Mouse (Mus musculus) 3134 (cell line): ENCODE measurements at regions not wholly inside any gene's neighbourhood (a gene's known extent, or its start where the extent isn't known, plus 50 kb on each side); places are given as distances from the start of the nearest gene placed in this dataset.

Experiments used
- DNase-seq: peaks from one replicate; pipeline ENCODE4 v3.0.0-alpha.2; 2011; ENCODE audit warnings: low spot score; ENCODE audit not compliant: insufficient read length; ENCODE audit errors: extremely low read depth

DNA sequence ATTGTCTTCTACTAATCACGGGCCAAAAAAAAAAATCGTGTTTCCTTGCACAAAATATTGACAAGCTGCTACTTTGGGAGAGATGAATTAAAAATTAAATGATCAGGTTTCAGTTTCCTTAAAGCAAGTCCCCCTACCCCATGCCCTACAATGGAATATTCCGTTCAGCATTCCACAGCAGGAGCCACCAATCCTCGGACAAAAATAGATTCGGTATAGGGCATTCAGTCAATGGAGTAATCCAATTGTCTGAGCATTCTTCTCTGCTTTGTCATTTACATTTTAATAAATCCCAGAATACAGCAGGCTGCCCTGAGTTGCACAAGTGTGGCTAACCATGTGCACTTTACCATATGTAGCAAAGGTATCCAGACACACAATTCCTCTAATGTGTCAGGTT is 434.3 kb upstream of the Ubash3b start:
- no peak for DNase-seq

DNA sequence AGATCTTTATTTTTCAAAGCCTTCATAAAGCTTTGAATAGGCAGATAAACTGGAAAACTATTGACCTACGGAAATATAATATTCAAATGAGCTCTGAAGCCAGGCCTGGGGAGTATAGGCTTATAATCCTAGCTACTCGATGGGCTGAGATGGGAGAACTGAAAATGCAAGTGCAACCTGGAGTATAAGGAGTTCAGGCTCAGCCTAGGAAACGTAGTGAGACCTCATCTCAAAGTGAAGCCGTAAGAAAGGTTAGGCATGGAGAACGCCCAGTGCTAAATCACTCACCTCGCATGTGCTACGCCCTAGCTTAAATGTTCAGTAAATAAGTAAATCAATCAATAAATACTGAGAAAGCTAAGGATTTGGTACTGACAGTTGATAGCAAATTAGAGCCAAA is 432.5 kb upstream of the Ubash3b start:
- no peak for DNase-seq

DNA sequence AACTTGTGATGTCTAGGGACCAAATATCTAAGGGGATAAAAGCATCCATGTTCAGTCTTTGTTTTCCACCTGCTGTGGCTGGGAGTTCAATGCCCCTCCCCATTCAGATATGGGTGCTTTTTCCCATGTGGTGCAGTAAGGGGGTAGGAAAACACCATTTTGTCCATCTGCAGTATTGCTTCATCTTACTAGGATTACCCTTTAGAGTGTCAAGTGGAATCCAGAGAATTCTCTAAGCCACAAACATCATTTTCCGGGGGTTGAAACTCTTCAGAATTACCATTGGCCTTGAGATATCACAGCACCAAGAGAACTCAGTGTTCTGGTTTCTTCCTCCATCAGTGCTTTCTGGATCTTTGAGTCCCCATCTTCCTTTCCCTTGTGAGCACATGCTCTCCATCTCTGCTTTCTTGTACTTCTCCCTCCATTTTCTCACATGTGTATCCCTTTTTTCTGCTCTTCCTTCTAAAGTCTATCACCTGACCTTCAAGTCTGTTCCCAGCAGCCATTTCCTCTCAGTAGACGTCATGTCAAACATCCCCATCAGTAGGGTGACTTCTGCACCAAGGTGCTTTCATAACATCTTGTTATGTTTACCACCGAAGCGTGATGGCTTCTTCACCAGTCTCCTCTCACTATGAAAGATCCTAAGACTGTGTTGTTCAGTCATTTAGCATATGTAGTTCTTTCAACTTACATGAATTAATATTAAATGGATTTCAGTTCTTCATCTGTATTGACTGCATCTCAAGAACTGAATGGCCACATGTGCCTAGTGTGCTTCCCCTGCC is 431.6 kb upstream of the Ubash3b start:
- no peak for DNase-seq

DNA sequence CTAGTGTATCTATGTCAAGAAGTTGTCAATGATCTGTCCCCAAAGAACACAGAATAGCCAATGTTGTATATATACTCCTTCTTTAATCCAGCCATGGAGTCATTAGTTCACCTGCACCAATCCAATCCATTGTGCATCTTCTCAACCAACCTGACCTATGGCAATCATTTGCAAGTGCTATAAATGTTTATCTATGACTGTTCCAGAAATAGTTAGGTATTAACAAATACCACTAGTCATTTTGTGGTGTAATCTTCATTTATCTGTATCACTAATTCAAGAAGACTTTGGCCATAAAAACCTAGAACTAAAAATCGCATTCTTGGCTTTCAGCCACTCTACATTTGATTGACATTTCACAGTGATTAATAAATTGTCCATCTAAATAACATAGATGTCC is 430.6 kb upstream of the Ubash3b start:
- DNase-seq: no peak

DNA sequence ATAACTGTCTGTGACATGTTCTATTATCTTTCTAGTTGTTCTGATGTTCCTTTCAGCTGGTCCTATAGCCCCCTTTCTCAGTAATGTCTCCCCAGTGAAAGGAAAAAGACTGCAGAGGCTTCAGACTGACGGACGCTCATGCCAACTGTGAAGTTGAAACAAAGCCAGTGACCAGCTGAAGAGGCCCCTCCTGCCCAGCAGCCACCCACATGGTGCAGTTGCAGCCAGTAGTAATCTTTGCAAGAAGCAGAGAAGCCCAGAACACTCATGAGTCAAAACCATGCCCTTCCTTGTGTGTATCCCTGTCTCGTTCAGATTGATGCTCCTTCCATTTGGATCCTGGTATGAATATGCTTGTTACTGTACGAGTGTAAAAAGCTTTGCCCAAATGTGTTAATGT is 428.7 kb upstream of the Ubash3b start:
- no peak for DNase-seq

DNA sequence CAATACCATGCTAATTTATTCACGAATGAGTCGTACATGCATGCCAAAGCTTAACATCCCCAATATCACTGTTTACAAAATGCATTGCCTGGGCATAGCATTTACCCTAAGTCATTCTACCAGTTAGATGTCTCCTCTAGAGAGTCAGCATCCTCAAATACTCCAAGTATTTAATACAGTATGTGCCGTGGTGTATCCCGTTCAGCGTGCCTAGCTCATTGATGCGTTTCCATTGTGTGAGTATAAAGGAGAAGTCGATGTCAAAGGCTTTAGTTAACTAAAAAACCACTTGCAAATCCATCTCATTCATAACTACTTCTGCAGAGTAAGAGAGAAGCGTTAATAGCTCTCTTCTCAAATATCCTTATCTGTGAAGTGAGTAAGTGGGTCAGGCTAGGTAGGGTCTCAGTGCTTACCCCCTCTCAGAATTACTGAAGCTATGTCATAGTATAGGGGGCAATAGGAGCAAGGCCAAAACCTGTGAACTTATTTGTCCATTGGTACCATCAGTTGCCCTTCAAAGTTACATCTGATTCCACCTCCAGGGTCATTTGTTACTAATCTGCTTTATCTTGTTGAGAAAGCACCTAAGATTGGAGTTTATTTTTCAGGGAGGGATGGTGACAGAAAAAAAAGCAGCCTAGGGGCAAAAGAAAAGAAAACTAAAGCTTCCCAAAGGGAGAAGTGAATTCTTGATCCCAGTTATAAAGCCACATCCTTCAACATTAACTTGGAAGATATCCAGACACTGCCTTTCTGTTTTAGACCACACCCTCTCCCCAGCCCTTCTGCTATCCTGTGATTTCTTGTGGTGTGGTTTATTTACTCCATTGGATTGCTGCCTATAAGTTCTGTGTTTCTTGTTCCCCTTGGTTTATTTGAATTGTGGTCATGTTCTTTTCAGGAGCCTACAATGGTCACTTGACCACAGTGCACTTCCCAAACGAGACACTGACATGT is 427.2 kb upstream of the Ubash3b start:
- peak; percentile 76 for DNase-seq

DNA sequence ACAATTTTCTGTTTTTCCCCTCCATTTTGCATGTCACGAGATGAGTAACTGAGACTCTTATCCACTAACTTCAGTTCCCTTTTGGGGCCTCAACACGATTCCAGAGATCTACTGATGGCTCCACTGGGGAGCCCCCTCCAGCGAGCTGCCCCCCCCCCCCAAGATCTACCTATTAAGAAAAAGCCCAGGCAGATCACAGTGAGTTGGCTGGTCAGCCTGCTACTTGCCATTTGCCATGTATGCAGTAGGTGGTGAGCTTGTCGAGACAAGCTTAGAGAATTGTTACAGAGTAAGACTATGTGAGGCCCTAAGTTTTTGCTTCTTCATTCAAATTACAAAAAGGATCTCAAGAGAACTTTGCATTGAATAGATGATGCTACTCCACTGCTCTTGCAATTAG is 426.3 kb upstream of the Ubash3b start:
- DNase-seq: no peak

DNA sequence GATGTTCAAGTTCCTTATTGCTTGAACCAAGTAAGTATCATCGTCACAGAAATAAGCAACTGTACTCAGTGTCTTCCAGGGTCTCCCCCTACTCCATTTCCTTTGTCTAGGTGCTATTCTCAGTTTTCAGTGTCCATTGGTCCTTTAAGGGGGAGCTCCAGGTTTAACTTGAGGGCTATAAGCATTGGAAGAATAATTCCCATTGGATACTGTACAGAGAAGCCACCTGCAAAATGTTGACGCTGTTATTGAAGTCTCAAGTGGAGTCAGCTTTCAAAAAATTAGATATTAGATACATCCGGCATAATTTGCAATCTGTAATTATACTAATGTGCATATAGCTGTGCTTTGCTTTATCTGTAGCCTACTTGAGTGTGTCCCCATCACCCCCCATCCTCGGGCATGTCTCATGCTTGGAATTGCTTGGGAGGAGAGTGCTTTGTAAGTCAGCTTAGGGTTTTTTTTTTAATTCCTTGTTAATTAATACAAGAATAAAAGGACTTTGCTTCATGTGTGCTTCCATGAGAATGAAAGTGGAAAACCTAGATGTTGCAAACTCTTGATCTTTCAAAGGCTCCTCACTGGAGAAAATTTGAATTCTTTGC is 425.6 kb upstream of the Ubash3b start:
- DNase-seq: no peak

DNA sequence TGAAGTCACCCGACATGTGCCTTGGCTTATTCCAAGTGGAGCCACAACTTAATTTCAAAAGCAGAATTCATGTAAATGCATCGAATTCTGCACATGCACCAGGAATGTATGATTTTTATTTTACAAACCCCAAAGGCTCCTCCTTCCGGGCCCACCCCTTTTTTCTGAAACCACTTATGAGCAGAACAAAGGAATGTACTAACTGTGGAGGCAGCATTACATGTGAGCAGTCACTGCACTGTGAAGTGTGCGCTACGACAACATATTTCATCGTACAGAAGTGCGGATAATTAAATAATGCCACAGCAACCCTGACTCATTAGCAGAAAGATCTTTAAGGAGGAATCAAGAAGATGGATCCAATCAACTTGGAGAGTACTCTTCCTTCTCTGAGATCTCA is 424.8 kb upstream of the Ubash3b start:
- no peak for DNase-seq

DNA sequence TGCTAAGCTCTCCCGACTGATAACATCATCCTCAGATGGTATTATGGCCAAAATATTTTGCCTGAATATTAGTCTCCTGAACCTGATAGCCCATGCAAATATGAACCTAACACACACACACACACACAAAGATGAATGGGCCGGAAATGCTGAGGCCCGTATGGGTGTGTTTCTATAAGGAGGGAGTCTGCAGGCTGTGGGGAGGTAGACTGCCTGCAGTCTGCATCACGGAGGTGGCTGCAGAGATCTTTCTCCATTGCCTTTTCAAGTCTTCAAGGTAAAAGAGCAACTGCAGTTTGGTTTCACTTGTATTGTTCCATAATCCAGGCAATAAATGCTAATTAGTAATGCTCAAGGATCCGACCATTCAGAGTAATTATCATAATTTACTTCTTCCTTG is 424.3 kb upstream of the Ubash3b start:
- DNase-seq: no peak

DNA sequence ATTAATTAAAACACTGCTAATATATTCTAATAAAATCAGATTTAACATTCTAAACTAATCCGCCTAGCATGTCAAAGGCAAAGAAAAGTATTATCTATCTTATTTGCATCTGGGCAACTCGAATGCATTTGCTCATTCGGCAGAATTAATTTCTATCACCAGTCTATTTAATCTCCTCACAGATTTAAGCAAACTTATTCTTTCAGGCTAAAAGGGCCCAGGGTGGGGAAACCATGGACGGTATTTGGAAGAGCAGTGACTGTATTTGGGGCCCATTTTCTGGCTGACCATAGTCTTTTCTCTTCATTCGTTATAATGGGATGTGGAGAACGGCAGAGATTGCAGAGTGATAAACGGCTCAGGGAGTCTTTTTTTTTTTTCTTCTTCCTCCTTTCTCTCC is 423.5 kb upstream of the Ubash3b start:
- no peak for DNase-seq

DNA sequence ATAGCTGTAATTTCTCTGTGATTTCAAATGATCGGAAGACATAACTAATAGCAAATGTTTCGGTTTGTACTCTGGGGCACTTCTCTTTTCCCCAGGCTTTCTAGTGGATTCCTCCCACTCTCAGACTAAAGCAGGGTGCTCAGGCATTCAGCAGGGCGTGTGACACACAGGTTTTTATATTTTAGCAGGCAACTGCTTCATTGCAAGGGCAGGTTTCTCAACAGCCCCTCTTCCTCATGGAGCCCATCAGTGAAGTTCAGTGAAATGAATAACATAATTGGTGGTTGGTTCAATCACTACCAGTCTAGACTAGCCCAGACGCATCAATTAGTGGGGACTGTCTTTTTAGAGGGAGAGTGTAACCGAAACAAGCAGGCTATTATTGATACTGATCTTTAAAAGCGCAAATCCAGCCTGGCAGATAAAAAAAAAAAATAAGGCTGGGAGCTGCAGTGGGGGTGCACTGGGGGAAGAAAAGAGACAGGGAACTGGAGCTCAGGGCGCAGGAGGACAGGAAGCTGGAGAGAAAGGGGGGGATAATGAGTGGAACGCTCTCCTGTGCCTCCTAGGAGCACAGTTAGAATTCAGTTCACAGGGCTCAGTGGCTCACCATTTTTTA is 422.3 kb upstream of the Ubash3b start:
- no peak for DNase-seq

DNA sequence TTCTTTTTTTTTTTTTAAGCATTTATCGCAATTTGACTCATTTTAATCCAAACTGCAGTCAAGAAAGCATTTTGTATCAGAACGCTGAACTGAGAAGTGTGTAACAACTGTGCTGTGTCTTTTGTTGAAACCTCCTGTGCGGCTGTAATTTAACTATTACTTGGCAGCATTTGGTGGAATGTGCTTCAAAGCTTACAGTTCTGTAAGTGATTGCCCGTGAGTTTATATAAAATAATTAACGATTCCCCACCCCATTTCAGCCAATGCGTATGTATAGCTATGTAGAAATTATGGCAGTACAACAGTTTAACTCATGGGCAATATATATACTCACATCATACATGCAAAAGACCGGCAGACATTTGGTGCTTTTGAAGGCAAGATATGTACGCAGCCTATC is 421.8 kb upstream of the Ubash3b start:
- DNase-seq: no peak

DNA sequence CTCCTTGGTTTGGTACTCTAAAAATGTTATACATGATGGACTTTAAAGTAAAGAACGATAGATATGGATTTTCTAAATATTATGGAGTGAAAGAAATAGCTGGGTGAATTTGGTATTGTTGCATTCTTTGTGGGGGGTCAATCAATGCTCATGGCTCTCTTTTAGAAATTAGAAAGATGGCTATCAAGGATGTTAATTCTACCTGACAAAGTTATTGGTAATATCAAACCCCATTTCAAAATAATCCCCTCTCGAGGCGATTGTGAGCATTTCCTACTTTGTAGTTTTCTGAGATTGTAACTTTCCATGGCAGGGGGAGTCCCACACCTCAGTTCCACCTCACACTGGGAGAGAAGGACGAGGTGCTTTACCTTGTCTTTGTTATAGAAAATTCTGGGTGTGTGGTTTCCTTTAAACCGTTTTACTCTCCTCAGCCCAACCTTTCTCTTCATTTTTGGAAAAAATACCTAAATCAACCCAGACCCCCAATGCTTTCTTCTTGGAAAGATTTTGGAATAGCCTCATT is 421.3 kb upstream of the Ubash3b start:
- no peak for DNase-seq

DNA sequence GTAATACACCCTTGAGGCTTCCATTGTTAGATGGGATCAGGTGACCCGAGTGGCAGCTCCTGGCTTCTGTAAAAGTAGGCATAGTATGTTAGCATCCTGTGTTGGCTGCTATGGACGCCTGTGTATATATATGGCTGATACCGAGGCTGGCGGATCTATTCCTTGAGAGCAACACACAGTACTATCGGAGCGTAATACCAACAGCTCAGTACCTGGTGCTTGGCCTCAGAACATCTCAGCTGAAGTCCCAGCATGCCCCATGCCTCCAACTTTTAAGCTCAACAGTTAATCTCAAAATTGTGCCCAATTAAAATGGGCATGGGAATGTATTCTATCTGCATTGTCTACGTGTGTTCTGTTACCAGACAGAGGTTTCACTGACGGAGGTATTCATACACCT is 420.7 kb upstream of the Ubash3b start:
- no peak for DNase-seq

DNA sequence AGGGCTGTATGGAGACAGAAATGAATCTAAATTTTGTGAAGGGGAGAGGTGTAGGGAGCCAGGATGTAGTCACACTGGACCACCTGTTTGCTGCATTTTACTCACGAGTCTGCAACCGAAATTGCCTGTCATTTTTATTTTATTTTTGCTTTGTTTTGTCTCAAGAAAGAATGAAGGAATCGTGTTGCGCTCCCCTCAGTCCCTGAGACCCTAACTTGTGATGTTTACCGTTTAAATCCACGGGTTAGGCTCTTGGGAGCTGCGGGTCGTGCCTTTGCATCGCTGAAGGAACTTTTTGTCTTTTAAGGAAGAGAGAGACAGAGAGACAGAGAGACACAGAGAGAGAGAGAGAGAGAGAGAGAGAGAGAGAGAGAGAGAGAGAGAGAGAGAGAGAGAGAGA is 420.2 kb upstream of the Ubash3b start:
- DNase-seq: no peak

DNA sequence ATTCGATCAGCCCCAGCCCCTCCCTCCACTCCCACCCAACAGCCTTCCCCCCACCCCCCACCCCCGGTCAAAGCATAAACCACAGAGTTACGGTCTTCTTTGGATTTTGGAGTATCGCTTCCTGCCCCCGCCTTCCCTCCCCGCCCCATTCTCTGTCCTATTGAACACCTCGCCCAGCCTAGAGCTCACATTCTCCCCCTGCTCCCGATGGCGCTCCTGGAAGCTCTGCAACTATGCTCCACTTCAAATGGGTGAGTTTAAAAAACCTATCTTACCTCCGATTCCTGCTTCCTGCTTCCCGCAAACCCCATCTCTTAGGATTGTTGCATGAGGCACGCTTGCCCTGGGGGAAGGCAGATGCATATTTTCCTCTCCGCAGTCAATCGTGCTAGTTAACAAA is 419.7 kb upstream of the Ubash3b start:
- DNase-seq: peak; percentile 76

DNA sequence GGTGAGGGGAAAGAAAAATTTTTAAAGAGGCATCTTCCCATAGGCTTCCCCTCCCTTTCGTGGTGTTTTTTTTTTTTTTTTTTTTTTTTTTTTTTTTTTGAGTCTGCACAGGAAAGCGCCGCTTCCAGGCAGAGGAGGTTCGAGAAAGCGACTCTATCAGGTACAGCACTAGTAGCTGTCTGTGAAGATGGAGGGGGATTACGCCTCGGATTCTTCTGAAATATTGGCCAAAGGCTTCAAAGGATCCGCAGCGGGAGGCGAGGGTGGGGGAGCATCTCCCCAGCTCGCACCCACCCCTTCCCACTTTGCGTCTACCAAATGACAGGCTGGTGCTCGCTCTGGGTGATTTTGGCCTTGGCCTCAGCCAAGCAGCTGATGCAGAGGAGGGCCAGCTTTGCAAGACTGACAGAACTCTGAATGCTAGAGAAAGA is 419.1 kb upstream of the Ubash3b start:
- peak; percentile 86 for DNase-seq

DNA sequence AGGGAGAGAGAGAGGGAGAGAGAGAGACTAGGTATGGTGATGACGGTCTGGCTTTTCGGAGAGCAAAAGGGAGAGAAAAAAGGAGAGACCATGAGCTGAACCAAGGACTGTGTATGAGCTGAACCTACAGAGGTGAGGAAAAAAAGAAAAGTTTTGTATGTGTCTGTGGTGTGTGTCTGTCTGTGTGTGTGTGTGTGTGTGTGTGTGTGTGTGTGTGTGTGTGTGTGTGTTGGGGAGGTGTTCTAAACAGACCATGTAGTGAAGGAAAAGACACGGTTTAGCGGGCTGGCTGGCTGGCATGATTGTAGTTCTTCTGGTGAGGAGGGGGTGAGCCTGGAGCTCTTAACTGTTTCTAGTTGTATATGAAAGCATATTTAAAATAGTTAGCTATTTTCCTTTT is 418.6 kb upstream of the Ubash3b start:
- no peak for DNase-seq

DNA sequence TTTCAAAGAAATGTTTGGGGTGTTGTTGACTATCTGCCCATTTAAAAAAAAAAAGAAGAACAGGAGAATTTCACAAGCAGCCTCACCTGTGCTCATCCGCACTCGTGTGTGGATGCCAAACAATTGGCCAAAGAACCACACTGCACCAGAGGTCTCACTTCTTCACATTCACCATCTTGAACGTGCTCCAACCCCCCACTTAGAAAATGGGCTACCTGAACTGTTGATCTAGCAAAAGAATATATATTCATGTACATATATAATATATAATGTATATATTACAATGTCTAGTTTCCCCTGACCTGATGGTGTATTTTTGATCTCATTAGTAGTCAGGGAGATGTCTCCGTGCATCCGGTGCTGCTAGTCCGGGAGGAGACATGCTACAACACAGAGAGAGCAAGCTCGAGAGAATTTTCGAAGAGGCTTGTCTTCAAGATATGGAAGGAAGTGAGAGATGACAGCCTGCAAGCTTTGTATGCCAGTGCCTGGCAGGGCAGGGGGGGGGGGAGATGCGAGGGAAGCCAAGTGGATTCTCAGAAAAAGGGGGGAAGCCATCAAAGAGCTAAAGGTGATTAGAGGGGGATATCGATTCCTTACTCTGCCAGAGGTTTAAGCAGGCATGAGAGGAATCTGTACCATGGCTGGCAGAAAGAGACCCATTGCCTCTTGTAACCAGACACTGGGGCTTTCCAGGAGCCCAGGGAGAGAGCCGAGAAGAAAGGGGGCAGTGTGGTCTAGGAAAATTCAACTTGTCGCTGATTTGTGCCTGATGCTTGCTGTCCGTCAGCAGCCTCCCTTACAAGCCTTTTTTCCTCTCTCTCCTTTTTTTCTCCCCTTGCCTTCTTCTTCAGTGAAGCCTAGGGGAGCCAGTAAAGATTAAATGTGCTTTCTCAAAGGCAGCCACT is 417.9 kb upstream of the Ubash3b start:
- DNase-seq: peak; percentile 61
